Mouse (Mus musculus): ENCODE data around the gene Enoph1. TPM values are rescaled to one million over a fixed set of nuclear protein-coding genes. Genes with fewer than 3 reads are reported as not detected.

The Enoph1 gene
- total RNA-seq, 2 experiments from 2014 or later = 41.5 to 42.1 TPM

Other genes starting within 250 kb of the Enoph1 start
- 1 to 10 TPM in 1 of 2 experiments, under 1 TPM in 1; 0.59 to 1.4 TPM for gene Vamp9, start 133.7 kb upstream of the Enoph1 start, total RNA-seq (2021)
- gene Hnrnpd, start 61.0 kb upstream of the Enoph1 start, total RNA-seq (2021) = 100 to 1,000 TPM; 340 to 341 TPM
- gene 4930524J08Rik, start 60.9 kb upstream of the Enoph1 start, total RNA-seq (2021) = 1 to 10 TPM; 4.1 to 6.4 TPM
- gene Hnrnpdl, start 321 bp upstream of the Enoph1 start, total RNA-seq (2021) = 100 to 1,000 TPM; 223 to 234 TPM
- gene Tmem150c, start 119.8 kb downstream of the Enoph1 start, total RNA-seq (2021) = 10 to 100 TPM; 26.9 to 28.7 TPM